Mouse (Mus musculus): ENCODE measurements around the gene Skap1.

- no peak for TF ChIP-seq EP300 (IDR thresholded peaks at IDR 0.05; ENCODE audit: low read depth)
- no peak for TF ChIP-seq CTCF (IDR thresholded peaks at IDR 0.05; ENCODE audit: low read depth)
Measured at GRCm38 (mm10) chr11:96502948-96503347, 38.6 kb downstream of the Skap1 start.

Data from heart, postnatal 0 days (tissue).